Mouse (Mus musculus) neural tube, embryonic 11.5 days (tissue): ENCODE measurements at regions not wholly inside any gene's neighbourhood (a gene's known extent, or its start where the extent isn't known, plus 50 kb on each side); places are given as distances from the start of the nearest gene placed in this dataset.

Experiments used
- ATAC-seq: fragments of 200-750 bp; cut with Nextera tagmentation; 2 replicates; pipeline ENCODE4 v1.8.0; 2017; ENCODE audit warnings: moderate number of reproducible peaks, mild to moderate bottlenecking, moderate TSS enrichment, moderate library complexity; ENCODE audit not compliant: insufficient read depth, low FRiP score, low TSS enrichment
- DNase-seq: peaks from one replicate; pipeline ENCODE4 v3.0.0-alpha.2; 2015; ENCODE audit warnings: low spot score
- H3K27ac ChIP-seq: fragments of 300-500 bp; sonication (generic); 2 replicates; pipeline ENCODE4 v1.5.1; 2014; ENCODE audit warnings: low read depth, mild to moderate bottlenecking, low read length
- H3K27me3 ChIP-seq: fragments of 300-500 bp; sonication (generic); 2 replicates; pipeline ENCODE4 v1.6.1; 2014; ENCODE audit warnings: mild to moderate bottlenecking, low read length, mixed read lengths; ENCODE audit not compliant: control insufficient read depth, insufficient read depth
- H3K36me3 ChIP-seq: fragments of 300-500 bp; sonication (generic); 2 replicates; pipeline ENCODE4 v1.6.1; 2014; ENCODE audit warnings: mild to moderate bottlenecking, low read length, moderate library complexity, mixed read lengths; ENCODE audit not compliant: control insufficient read depth, insufficient read depth
- H3K4me1 ChIP-seq: fragments of 300-500 bp; sonication (generic); 2 replicates; pipeline ENCODE4 v1.6.1; 2014; ENCODE audit warnings: low read length, mixed read lengths; ENCODE audit not compliant: control insufficient read depth, insufficient read depth
- H3K4me2 ChIP-seq: fragments of 300-500 bp; sonication (generic); 2 replicates; pipeline ENCODE4 v1.6.1; 2014; ENCODE audit warnings: low read depth, mild to moderate bottlenecking, moderate library complexity
- H3K4me3 ChIP-seq: fragments of 300-500 bp; sonication (generic); 2 replicates; pipeline ENCODE4 v1.5.1; 2014; ENCODE audit warnings: low read depth, low read length
- H3K9ac ChIP-seq: fragments of 300-500 bp; sonication (generic); 2 replicates; pipeline ENCODE4 v1.6.1; 2014; ENCODE audit warnings: mild to moderate bottlenecking, low read length
- H3K9me3 ChIP-seq: fragments of 300-500 bp; sonication (generic); 2 replicates; pipeline ENCODE4 v1.6.1; 2016; ENCODE audit warnings: low read length; ENCODE audit not compliant: control insufficient read depth
- WGBS: fragments of 180-500 bp; shearing (Covaris S2); extraction: QIAGEN DNeasy Blood & Tissue Kit; methylation state at CpG from one replicate; pipeline ENCODE4 v1.1.7; 2014; 5-methylcytosine and 5-hydroxymethylcytosine counted together

- WGBS, result 82% methylated on average over 3 of the region's 3 CpGs
- H3K27ac ChIP-seq, result no peak overlapping the region
- H3K27me3 ChIP-seq, result no peaks in the 10 kb centered on the region
- no peak for ATAC-seq
- H3K4me3 ChIP-seq, result no peak overlapping the region
- no peaks in the 10 kb centered on the region for H3K9me3 ChIP-seq
- H3K4me2 ChIP-seq, result no peak overlapping the region
- no peaks in the 10 kb centered on the region for H3K36me3 ChIP-seq
- H3K4me1 ChIP-seq, result no peaks in the 10 kb centered on the region
- DNase-seq, result no peak
- no peak overlapping the region for H3K9ac ChIP-seq
Observed at GRCm38 (mm10) chr19:32881443-32881842, 124.1 kb downstream of the Pten start.

GRCm38 (mm10) chr19:32884279-32884678, 127.0 kb downstream of the Pten start:
- 85% methylated on average over 3 of the region's 3 CpGs for WGBS
- Histone ChIP-seq H3K27ac (no peak overlapping the region), H3K36me3 (no peaks in the 10 kb centered on the region), H3K9ac (no peak overlapping the region), H3K4me3 (no peak overlapping the region), H3K27me3 (no peaks in the 10 kb centered on the region), H3K4me1 (no peaks in the 10 kb centered on the region), H3K9me3 (no peaks in the 10 kb centered on the region), H3K4me2 (no peak overlapping the region)
- DNase-seq (no peak), ATAC-seq (no peak)

- no peak overlapping the region for H3K4me3 ChIP-seq
- WGBS, result 57% methylated on average over 12 of the region's 12 CpGs
- H3K27ac ChIP-seq, result no peak overlapping the region
- H3K27me3 ChIP-seq, result no peaks in the 10 kb centered on the region
- H3K36me3 ChIP-seq, result no peaks in the 10 kb centered on the region
- no peak overlapping the region for H3K4me2 ChIP-seq
- H3K9ac ChIP-seq, result no peak overlapping the region
- DNase-seq (no peak), ATAC-seq (no peak)
- H3K9me3 ChIP-seq, result no peaks in the 10 kb centered on the region
- H3K4me1 ChIP-seq, result no peaks in the 10 kb centered on the region
Observed at GRCm38 (mm10) chr19:32885481-32886131, 128.3 kb downstream of the Pten start.

GRCm38 (mm10) chr19:32887190-32887589, 129.9 kb downstream of the Pten start:
- WGBS, result 63% methylated on average over 7 of the region's 7 CpGs

GRCm38 (mm10) chr19:32888616-32889305, 131.5 kb downstream of the Pten start:
- H3K4me1 ChIP-seq, result no peaks in the 10 kb centered on the region
- H3K9me3 ChIP-seq, result no peaks in the 10 kb centered on the region
- no peak overlapping the region for H3K4me3 ChIP-seq
- no peak overlapping the region for H3K9ac ChIP-seq
- DNase-seq (no peak), ATAC-seq (no peak)
- WGBS, result 61% methylated on average over 12 of the region's 12 CpGs
- no peak overlapping the region for H3K4me2 ChIP-seq
- H3K36me3 ChIP-seq, result no peaks in the 10 kb centered on the region
- no peak overlapping the region for H3K27ac ChIP-seq
- no peaks in the 10 kb centered on the region for H3K27me3 ChIP-seq

More at GRCm38 (mm10) chr19:32887190-32887589, 129.9 kb downstream of the Pten start:
- Histone ChIP-seq H3K9ac (no peak overlapping the region), H3K27me3 (no peaks in the 10 kb centered on the region), H3K4me2 (no peak overlapping the region), H3K4me1 (no peaks in the 10 kb centered on the region), H3K9me3 (no peaks in the 10 kb centered on the region), H3K36me3 (no peaks in the 10 kb centered on the region), H3K27ac (no peak overlapping the region), H3K4me3 (no peak overlapping the region)
- ATAC-seq (no peak), DNase-seq (no peak)

- DNase-seq, result no peak
- no peaks in the 10 kb centered on the region for H3K36me3 ChIP-seq
- H3K27ac ChIP-seq, result no peak overlapping the region
- H3K9me3 ChIP-seq, result no peaks in the 10 kb centered on the region
- H3K4me3 ChIP-seq, result no peak overlapping the region
- WGBS, result 92% methylated on average over 6 of the region's 6 CpGs
- no peak overlapping the region for H3K4me2 ChIP-seq
- H3K9ac ChIP-seq, result no peak overlapping the region
- no peaks in the 10 kb centered on the region for H3K4me1 ChIP-seq
- ATAC-seq, result no peak
- H3K27me3 ChIP-seq, result no peaks in the 10 kb centered on the region
Observed at GRCm38 (mm10) chr19:32890801-32891200, 133.5 kb downstream of the Pten start.

GRCm38 (mm10) chr19:32892469-32892868, 135.2 kb downstream of the Pten start:
- no peaks in the 10 kb centered on the region for H3K36me3 ChIP-seq
- DNase-seq (no peak), ATAC-seq (no peak)
- 89% methylated on average over 5 of the region's 5 CpGs for WGBS
- no peaks in the 10 kb centered on the region for H3K27me3 ChIP-seq
- no peak overlapping the region for H3K27ac ChIP-seq
- no peaks in the 10 kb centered on the region for H3K9me3 ChIP-seq
- no peak overlapping the region for H3K9ac ChIP-seq
- no peaks in the 10 kb centered on the region for H3K4me1 ChIP-seq
- H3K4me3 ChIP-seq, result no peak overlapping the region
- no peak overlapping the region for H3K4me2 ChIP-seq

- WGBS, result 70% methylated on average over 7 of the region's 7 CpGs
- H3K9me3 ChIP-seq, result no peaks in the 10 kb centered on the region
- no peak overlapping the region for H3K9ac ChIP-seq
- no peaks in the 10 kb centered on the region for H3K36me3 ChIP-seq
- H3K27ac ChIP-seq, result no peak overlapping the region
- no peak overlapping the region for H3K4me3 ChIP-seq
- no peaks in the 10 kb centered on the region for H3K4me1 ChIP-seq
- H3K4me2 ChIP-seq, result no peak overlapping the region
- ATAC-seq (no peak), DNase-seq (no peak)
- H3K27me3 ChIP-seq, result no peaks in the 10 kb centered on the region
Observed at GRCm38 (mm10) chr19:32903454-32904108, 146.3 kb downstream of the Pten start.

- Histone ChIP-seq H3K27me3 (no peaks in the 10 kb centered on the region), H3K4me1 (no peaks in the 10 kb centered on the region), H3K4me2 (no peak overlapping the region), H3K27ac (no peak overlapping the region), H3K36me3 (no peaks in the 10 kb centered on the region), H3K9ac (no peak overlapping the region), H3K9me3 (no peaks in the 10 kb centered on the region), H3K4me3 (no peak overlapping the region)
- 86% methylated on average over 7 of the region's 7 CpGs for WGBS
- ATAC-seq (no peak), DNase-seq (no peak)
Observed at GRCm38 (mm10) chr19:32904517-32904916, 147.2 kb downstream of the Pten start.
